Mouse (Mus musculus) liver, embryonic 14 days (tissue): ENCODE results near the gene Rhbdf2. TPM values are rescaled to one million over a fixed set of nuclear protein-coding genes. Genes with fewer than 3 reads are reported as not detected.

Source experiments
- polyA plus RNA-seq: library from polyadenylated mRNA; depleted of rRNA; stranded (reverse); fragments of >200 nt; gene quantifications from 2 replicates; pipeline ENCODE4 v1.2.3, GENCODE M21; 2012; rRNA removed

Gene Rhbdf2
- polyA plus RNA-seq: 7.1 and 8.3 TPM in 2 replicates

GRCm38 (mm10) chr11:116626299-116627071 is at the start of gene Rhbdf2:
Gene Rhbdf2 (minus strand): TSS chr11:116627019.

DNA sequence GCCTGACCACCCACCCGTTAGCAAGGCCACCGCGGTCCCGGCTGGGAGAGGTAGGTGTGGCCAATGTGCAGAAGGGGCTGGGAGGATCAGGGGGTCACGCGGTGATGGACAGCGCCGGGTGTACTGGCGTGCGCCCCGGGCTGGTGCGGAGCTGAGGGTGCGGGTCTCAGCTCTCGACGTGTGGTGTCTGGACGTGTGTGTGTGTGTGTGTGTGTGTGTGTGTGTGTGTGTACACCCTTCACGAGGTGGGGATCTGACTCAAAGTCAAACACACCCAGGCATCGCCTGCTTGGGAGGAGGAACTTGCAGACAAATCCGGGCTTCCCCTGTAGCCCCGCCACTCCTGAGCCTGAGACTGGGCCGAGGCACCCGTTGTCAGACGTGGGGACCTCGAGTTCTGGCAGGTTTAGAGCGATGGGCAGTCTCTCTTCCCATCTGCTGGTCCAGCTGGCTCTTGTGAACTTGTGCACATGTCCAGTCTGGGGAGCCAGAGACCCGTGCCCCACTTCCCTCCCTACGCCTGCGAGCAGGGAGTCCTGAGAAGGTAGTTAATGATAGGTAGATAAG is 27.5 kb upstream of the Rhbdf2 start, which contains the start of gene Cygb:
Cygb (minus strand) TSS at position 59 of the 567 bp plus-strand sequence.

GRCm38 (mm10) chr11:116653234-116653633 is 26.4 kb upstream of the Rhbdf2 start, which contains the start of gene Prcd:
Gene Prcd (plus strand): TSS chr11:116653534.

DNA sequence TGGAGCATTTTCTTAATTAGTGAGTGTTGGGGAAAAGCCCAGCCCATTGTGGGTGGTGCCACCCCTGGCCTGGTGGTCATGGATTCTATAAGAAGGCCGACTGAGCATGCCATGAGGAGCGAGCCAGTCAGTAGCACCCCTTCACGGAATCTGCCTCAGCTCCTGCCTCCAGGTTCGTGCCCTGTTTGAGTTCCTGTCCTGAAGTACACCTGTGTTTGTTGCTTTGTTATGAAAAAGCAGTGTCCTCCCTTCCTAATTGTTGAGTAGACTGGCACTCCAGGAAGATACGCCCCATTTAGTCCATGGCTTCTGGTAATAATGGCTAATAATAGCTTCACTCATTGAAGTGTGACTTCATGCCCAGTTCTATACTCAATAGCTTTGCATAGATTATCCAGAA is 40.5 kb downstream of the Rhbdf2 start, which contains the start of gene Aanat:
Aanat (plus strand) TSS at position 123 of the 400 bp plus-strand sequence.

DNA sequence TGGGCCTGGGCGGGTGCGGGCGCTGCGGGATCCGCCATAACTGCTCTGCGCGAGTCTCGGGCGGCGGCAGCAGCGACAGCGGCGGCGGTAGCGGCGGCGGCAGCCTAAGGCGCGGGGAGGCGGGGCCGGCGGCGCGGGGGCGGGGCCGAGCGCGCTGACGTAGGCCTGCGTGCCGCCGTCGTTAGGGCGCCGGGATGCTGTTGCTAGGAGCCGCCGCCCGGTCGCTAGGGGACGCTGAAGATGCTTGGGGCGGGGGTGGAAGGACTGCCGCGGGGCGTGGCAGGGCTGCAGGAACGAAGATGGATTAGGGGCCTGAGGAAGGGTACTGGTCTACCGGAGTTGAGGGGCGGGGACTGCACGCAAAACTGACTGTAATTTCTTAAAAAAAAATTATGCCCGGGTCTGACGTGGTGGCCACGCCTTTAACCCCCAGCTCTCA is 45.4 kb downstream of the Rhbdf2 start, which contains the start of gene Ube2o:
Ube2o (minus strand) TSS at position 72 of the 439 bp plus-strand sequence.

Other genes starting within 250 kb of the Rhbdf2 start
- gene Rnf157, start 214.0 kb downstream of the Rhbdf2 start, polyA plus RNA-seq: 0.58 and 0.62 TPM in 2 replicates
- 57.3 and 67.7 TPM in 2 replicates for gene Ubald2, start 192.9 kb downstream of the Rhbdf2 start, polyA plus RNA-seq
- not detected in 2 replicates for gene Qrich2, start 160.8 kb downstream of the Rhbdf2 start, polyA plus RNA-seq
- 17.9 and 25.5 TPM in 2 replicates for gene Prpsap1, start 132.8 kb downstream of the Rhbdf2 start, polyA plus RNA-seq
- gene Sphk1, start 96.1 kb downstream of the Rhbdf2 start, polyA plus RNA-seq: 21.8 and 21.9 TPM in 2 replicates
- 28.0 and 33.6 TPM in 2 replicates for gene Ube2o, start 45.6 kb downstream of the Rhbdf2 start, polyA plus RNA-seq
- not detected in 2 replicates for gene Aanat, start 40.6 kb downstream of the Rhbdf2 start, polyA plus RNA-seq
- 0.07 and 0.17 TPM in 2 replicates for gene Prcd, start 26.5 kb upstream of the Rhbdf2 start, polyA plus RNA-seq
- 0.38 and 0.50 TPM in 2 replicates for gene Cygb, start 27.3 kb upstream of the Rhbdf2 start, polyA plus RNA-seq
- not detected in 2 replicates for gene St6galnac1, start 148.5 kb upstream of the Rhbdf2 start, polyA plus RNA-seq
- 0.93 and 1.1 TPM in 2 replicates for gene Mxra7, start 201.0 kb upstream of the Rhbdf2 start, polyA plus RNA-seq
- 17.0 and 20.4 TPM in 2 replicates for gene Mettl23, start 216.3 kb upstream of the Rhbdf2 start, polyA plus RNA-seq
- 14.9 and 15.5 TPM in 2 replicates for gene Jmjd6, start 216.4 kb upstream of the Rhbdf2 start, polyA plus RNA-seq
- gene Mfsd11, start 225.4 kb upstream of the Rhbdf2 start, polyA plus RNA-seq: 4.9 and 6.1 TPM in 2 replicates
- 315 and 345 TPM in 2 replicates for gene Srsf2, start 226.1 kb upstream of the Rhbdf2 start, polyA plus RNA-seq